Mouse (Mus musculus): Measurements from ENCODE around the gene Nrxn3. TPM values are rescaled to one million over a fixed set of nuclear protein-coding genes. Genes with fewer than 3 reads are reported as not detected.
A peak's percentile ranks its signal among the peaks of the same experiment; 100 is the strongest.

The Nrxn3 gene
- polyA plus RNA-seq, 1 experiment from 2014 or later, result 79.7 TPM

DNA sequence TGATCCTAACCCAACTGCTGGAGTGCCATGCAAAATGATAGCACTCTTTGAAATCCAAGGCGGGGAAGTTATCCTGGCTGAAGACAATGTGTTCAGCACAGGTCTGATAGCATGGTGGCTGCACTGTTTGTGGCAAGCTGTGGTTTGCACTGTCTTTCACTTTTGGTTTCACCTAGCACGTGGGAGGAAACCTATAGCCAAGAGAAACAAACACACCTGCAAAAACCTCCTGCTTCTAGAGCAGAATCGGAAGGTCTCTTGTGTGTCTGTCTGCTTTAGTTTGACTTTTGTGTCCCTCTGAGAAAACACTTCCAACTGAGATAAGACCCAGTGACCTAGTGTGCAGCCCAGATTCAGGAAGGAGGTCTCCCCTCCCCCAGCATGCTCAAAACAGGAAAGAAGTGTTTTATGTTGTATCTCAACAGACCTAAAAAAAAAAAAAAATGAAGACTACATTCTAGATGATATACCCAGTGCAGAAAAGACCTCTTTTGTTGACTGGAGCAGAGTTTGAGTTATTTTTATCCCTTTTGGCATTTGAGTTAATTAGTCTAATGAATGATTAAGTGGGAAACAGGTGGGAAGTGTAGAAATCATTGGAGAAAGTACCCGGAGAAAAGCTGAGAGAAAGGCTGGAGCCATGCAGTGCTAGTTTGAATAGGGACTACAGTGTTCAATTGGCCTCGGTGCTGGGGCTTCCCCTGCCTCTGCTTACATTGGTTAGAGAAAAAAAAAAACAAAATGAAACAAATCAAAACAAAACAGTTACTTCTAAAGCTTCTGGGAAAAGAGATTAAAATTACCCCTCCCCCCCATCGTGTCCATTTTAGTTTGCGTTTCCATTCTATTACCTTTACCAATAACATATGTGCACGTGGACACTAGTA, 996.8 kb downstream of the Nrxn3 start:
- Histone ChIP-seq H3K9me3 (replicated peaks) (no peaks in the 10 kb centered on the region), H3K9ac (no peak overlapping the region), H3K27ac (no peak overlapping the region), H3K4me2 (no peak overlapping the region), H3K4me1 (no peaks in the 10 kb centered on the region), H3K27me3 (no peaks in the 10 kb centered on the region), H3K4me3 (no peak overlapping the region), H3K36me3 (ENCODE audit: poor library complexity, severe bottlenecking) (no peaks in the 10 kb centered on the region)
- 28% methylated on average over 8 of the region's 8 CpGs for WGBS
- ATAC-seq, result no peak

DNA sequence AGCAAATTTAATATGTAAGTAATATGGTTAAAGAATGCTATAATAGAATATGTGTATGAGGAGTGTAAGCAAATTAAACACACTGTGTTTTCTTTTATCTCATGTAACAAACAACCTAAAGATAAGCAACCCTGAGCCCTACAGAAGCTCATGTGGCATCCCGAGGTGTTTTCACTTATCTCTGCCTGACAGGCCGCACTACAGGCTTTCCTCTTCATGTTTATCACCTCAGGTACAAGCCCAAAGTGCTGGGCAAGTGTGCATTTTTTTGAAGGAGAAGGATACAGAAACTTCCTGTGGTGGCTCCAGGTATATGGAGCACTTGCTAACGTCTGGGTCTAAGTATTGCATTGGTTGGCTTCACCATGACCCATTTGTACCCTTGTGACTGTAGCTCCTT, 998.3 kb downstream of the Nrxn3 start:
- H3K27me3 ChIP-seq, result no peaks in the 10 kb centered on the region
- H3K4me1 ChIP-seq, result no peaks in the 10 kb centered on the region
- H3K9ac ChIP-seq, result no peak overlapping the region
- no peaks in the 10 kb centered on the region for H3K9me3 ChIP-seq (replicated peaks)
- H3K36me3 ChIP-seq (ENCODE audit: poor library complexity, severe bottlenecking), result no peaks in the 10 kb centered on the region
- 75% methylated on average over 3 of the region's 3 CpGs for WGBS
- no peak overlapping the region for H3K4me2 ChIP-seq
- H3K27ac ChIP-seq, result no peak overlapping the region
- no peak for ATAC-seq
- H3K4me3 ChIP-seq, result no peak overlapping the region

DNA sequence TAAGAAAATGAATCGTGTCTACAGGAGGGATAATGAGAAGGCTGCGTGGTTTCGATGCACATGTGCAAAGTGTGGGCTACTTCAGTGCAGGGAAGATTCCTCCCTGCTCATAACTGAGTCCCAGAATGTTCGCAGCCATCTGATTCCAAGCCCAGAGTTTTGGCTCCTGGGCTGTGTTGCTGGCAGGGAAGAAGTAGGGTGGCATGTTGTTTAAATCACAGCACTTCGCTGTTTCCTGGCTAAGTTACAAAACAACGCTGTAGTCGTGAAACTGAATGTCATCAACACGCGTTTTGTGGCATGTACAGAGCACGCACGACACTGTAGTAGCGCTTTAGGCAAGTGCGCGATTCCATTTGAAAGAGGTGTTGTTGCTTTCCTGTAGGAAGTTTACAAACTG, 999.8 kb downstream of the Nrxn3 start:
- H3K27me3 ChIP-seq, result no peaks in the 10 kb centered on the region
- H3K4me2 ChIP-seq, result no peak overlapping the region
- 85% methylated on average over 14 of the region's 14 CpGs for WGBS
- H3K4me3 ChIP-seq, result no peak overlapping the region
- peak; percentile 51; the same call in 1 of the 2 replicates for ATAC-seq
- H3K9me3 ChIP-seq (replicated peaks), result no peaks in the 10 kb centered on the region
- no peaks in the 10 kb centered on the region for H3K4me1 ChIP-seq
- H3K27ac ChIP-seq, result no peak overlapping the region
- no peaks in the 10 kb centered on the region for H3K36me3 ChIP-seq (ENCODE audit: poor library complexity, severe bottlenecking)
- H3K9ac ChIP-seq, result no peak overlapping the region

DNA sequence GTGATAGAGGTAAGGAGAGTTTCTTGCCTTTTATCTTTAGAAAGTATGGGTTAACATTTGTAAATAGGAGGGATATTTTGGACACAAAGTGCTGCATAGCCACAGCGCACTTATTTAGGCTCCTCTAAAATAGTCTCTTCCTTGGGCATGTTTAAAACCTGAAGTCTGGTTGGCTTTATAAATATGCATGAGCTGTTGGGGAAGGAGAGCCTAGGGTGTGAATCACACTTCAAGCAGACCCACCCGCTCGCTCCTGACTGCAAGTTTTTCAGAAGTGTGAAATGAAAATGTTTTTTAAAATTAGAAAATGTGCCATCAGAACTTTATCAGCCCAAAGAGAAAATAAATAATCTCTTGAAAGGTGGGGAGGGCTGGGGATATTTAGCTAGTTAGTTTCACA, 1001.4 kb downstream of the Nrxn3 start:
- WGBS, result 40% methylated on average over 3 of the region's 3 CpGs
- Histone ChIP-seq H3K36me3 (ENCODE audit: poor library complexity, severe bottlenecking) (no peaks in the 10 kb centered on the region), H3K4me1 (no peaks in the 10 kb centered on the region), H3K27me3 (no peaks in the 10 kb centered on the region), H3K9me3 (replicated peaks) (no peaks in the 10 kb centered on the region), H3K4me3 (no peak overlapping the region), H3K4me2 (no peak overlapping the region), H3K27ac (no peak overlapping the region), H3K9ac (no peak overlapping the region)
- 0 out of 2 replicates have a peak, but pooled peaks have one; percentile 51 for ATAC-seq

DNA sequence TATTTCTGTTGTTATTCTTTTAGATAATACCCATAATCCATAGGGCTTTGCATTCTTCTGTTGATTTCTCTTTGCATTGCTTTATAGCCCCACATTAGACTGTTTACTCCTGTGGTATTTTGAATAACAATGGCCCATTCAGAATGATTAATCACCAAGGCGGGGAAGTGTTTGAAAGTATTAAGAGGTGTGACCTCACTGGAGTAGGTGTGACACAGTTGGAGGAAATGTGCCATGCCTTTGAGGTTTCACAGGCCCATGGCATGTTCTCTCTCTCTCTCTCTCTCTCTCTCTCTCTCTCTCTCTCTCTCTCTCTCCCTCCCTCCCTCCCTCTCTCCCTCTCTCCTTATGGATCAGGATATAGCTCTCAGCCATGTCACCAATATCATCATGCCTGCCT, 1019.6 kb downstream of the Nrxn3 start:
- no peak for ATAC-seq
- Histone ChIP-seq H3K4me2 (no peak overlapping the region), H3K27ac (no peak overlapping the region), H3K27me3 (no peaks in the 10 kb centered on the region), H3K4me3 (no peak overlapping the region), H3K36me3 (ENCODE audit: poor library complexity, severe bottlenecking) (no peaks in the 10 kb centered on the region), H3K9me3 (replicated peaks) (no peaks in the 10 kb centered on the region), H3K4me1 (no peaks in the 10 kb centered on the region), H3K9ac (no peak overlapping the region)
- WGBS, result 30% methylated on average over 1 of the region's 1 CpGs

DNA sequence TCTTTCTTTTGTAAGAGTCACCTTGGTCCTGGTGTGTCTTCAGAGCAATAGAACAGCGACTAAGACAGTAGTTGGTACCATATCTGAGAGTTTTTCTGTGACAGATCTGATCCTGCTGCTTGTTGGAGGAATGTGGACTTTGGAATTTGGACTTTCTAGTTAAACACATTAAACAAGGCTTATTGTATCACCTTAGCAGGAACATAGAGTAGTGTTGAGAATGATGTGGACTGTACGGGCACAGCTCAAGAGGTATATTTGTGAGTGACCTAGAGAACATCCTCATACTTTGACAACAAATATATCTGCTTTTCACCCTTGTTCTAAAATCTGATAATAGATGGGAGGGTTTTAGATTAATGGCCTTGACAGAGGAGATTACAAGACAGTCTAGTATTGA, 1020.1 kb downstream of the Nrxn3 start:
- no peak for ATAC-seq
- Histone ChIP-seq H3K27ac (no peak overlapping the region), H3K4me2 (no peak overlapping the region), H3K4me3 (no peak overlapping the region), H3K4me1 (no peaks in the 10 kb centered on the region), H3K36me3 (ENCODE audit: poor library complexity, severe bottlenecking) (no peaks in the 10 kb centered on the region), H3K9ac (no peak overlapping the region), H3K27me3 (no peaks in the 10 kb centered on the region), H3K9me3 (replicated peaks) (no peaks in the 10 kb centered on the region)
- WGBS, result 96% methylated on average over 2 of the region's 2 CpGs

DNA sequence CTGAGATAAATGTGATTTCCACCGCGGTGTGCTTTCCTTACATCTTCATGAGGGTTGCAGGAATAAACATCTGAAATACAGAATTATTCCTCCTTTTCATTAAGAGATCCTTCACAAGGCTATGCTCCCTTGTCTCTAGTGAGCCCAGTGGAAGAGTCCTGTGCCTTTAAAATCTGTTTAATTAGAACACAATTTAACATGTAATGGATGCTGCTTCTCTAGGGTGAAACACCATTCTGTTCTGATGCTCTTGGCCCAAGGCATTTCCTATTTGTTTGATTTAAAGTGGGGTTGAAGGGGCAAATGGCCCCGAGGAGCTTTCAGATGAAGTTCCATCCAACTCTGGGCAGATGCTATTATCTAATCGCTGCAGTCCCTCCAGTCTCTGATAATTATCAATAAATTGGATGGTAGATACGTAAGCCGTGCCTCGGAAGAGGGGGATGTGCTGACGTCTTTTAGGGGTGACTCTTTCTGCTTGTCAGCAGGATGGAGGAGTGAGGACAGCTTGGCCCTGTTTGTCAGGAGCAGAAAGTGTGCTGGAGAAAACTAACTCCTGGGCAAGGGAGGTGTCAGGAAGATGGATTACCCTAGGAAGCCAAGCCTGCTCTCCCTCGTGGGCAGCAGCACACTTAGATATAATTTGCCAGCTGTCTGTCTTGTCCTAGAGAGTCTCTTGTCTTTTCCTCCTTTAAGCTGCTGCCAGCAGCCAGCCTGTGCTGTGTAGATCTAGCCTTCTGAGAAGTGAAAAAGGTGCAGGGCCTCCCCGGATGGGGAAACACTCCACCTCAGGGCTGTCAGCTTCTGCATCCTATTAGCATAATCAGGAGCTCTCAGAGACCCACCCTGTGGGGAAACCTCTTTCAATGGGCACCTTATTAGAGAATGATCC, 1041.8 kb downstream of the Nrxn3 start:
- 0 out of 2 replicates have a peak overlapping the region, but pooled peaks have one; percentile 27 for H3K9ac ChIP-seq
- H3K27ac ChIP-seq, result 0 out of 2 replicates have a peak overlapping the region, but pooled peaks have one; percentile 1
- ATAC-seq, result peak; percentile 91
- no peaks in the 10 kb centered on the region for H3K9me3 ChIP-seq (replicated peaks)
- H3K27me3 ChIP-seq, result peaks cover 15% of the 10 kb centered on the region; the same call in 1 of the 2 replicates
- H3K4me1 ChIP-seq, result peaks cover 12% of the 10 kb centered on the region
- H3K4me3 ChIP-seq, result no peak overlapping the region
- no peaks in the 10 kb centered on the region for H3K36me3 ChIP-seq (ENCODE audit: poor library complexity, severe bottlenecking)
- peak overlapping the region; percentile 15; the same call in 1 of the 2 replicates for H3K4me2 ChIP-seq
- 40% methylated on average over 10 of the region's 10 CpGs for WGBS

DNA sequence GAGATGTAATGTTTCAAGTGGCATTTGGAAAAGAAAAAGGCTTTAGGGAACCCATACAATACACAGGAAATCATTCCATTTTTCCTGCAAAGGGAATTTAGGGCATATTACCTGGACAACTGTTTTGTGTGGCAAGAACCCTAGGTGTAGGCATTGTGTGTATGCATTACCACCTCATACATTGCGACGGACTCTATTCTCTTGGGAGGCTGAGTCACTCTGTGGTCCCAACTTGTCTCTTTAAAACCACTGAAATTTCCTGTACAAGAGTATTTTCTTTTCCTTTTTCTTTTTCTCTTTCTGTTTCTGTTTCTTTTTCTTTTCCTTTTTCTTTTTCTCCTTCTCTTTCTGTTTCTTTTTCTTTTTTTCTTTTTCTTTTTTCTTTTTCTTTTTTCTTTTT, 1042.5 kb downstream of the Nrxn3 start:
- H3K9me3 ChIP-seq (replicated peaks), result no peaks in the 10 kb centered on the region
- H3K9ac ChIP-seq, result no peak overlapping the region
- WGBS, result 28% methylated on average over 2 of the region's 2 CpGs
- no peak; the same call in 1 of the 2 replicates for ATAC-seq
- H3K4me1 ChIP-seq, result peaks cover 12% of the 10 kb centered on the region
- H3K36me3 ChIP-seq (ENCODE audit: poor library complexity, severe bottlenecking), result no peaks in the 10 kb centered on the region
- H3K4me2 ChIP-seq, result peak overlapping the region; percentile 15; the same call in 1 of the 2 replicates
- no peak overlapping the region for H3K27ac ChIP-seq
- H3K4me3 ChIP-seq, result no peak overlapping the region
- H3K27me3 ChIP-seq, result peaks cover 15% of the 10 kb centered on the region; the same call in 1 of the 2 replicates

DNA sequence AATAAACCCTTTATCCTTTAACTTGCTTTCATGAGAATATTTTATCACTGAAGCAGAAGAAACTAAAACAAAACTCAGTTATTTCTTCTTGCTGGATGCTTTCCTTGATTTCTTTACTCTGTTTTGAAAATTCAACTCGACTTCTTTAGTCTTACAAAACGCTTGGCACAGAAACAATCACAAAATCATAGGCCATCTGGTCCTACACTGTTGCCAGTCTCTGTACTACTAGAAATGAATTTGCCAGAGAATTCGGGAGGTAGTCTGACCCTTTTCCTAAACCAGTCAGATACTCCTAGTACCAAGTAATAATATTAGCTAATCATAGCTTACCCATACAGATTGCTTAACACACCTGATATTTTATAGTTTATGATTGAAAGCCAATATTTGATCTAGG, 1066.1 kb downstream of the Nrxn3 start:
- H3K4me2 ChIP-seq, result no peak overlapping the region
- H3K27me3 ChIP-seq, result no peaks in the 10 kb centered on the region
- no peak for ATAC-seq
- no peaks in the 10 kb centered on the region for H3K9me3 ChIP-seq (replicated peaks)
- H3K27ac ChIP-seq, result no peak overlapping the region
- H3K4me3 ChIP-seq, result no peak overlapping the region
- WGBS, result 82% methylated on average over 3 of the region's 3 CpGs
- no peaks in the 10 kb centered on the region for H3K4me1 ChIP-seq
- no peak overlapping the region for H3K9ac ChIP-seq
- H3K36me3 ChIP-seq (ENCODE audit: poor library complexity, severe bottlenecking), result no peaks in the 10 kb centered on the region

DNA sequence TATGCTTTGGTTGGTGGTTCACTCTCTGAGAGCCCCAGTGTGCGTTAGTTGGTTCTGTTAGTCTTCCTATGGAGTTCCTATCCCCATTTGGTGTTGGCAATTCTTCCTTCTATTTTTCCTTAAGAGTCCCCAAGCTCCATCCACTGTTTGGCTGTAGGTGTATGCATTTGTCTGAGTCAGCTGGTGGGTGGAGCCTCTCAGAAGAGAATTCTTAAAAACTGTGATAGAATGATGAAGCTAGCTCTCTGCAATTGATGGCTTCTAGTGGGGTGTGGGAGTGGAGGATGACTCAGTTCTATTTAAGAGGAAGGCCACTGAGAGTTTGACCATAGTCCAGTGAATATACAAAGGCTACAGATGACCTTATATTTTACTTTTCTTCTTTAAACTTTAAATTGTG, 1067.3 kb downstream of the Nrxn3 start:
- ATAC-seq, result no peak

DNA sequence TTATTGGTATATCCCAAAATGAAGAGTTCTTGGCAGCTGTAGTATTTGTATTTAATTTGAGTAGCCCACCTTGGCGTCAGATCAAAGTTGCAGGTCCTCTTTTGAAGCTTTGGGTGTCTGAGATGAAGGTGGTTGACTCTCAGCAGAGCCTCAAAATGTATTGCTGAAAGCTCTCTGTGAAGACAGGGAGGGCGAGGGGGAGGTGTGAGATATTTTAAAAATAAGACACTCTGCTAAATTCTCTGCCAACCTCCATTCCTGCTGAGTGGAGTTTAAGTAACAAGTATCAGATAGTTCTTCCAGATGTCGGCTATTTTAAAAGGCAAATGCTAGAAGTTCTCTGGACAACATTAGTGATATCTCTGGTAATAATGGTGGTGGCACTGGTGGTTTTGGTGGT, 1069.2 kb downstream of the Nrxn3 start:
- H3K9ac ChIP-seq, result no peak overlapping the region

More for the DNA sequence above, 1067.3 kb downstream of the Nrxn3 start:
- no peaks in the 10 kb centered on the region for H3K36me3 ChIP-seq (ENCODE audit: poor library complexity, severe bottlenecking)
- H3K9me3 ChIP-seq (replicated peaks), result no peaks in the 10 kb centered on the region
- H3K9ac ChIP-seq, result no peak overlapping the region
- H3K27ac ChIP-seq, result no peak overlapping the region
- no peak overlapping the region for H3K4me3 ChIP-seq
- H3K27me3 ChIP-seq, result no peaks in the 10 kb centered on the region
- H3K4me2 ChIP-seq, result no peak overlapping the region
- 94% methylated on average over 1 of the region's 1 CpGs for WGBS
- no peaks in the 10 kb centered on the region for H3K4me1 ChIP-seq

DNA sequence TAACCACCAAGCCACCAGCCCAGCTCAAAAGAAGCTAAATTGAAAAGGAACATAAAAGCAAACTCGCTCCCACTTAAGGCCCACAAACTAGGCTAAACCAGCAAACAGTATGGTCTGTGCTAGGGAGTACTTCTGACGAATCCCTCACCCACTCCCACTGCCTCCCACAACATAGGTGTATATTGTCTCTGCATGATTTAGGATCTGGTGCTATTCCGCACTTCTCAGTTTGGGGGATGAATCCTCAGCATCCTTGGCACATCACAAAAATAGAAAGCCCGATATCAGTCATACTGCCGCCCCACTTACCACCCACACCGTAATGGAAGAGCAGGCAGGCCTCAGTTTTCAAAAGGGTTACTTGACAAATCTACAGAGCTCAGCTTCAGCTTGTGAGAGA, 1072.1 kb downstream of the Nrxn3 start:
- WGBS, result 92% methylated on average over 6 of the region's 6 CpGs
- H3K4me3 ChIP-seq, result no peak overlapping the region
- H3K27me3 ChIP-seq, result no peaks in the 10 kb centered on the region
- H3K9me3 ChIP-seq (replicated peaks), result no peaks in the 10 kb centered on the region
- H3K27ac ChIP-seq, result no peak overlapping the region
- no peak for ATAC-seq
- no peak overlapping the region for H3K4me2 ChIP-seq
- H3K4me1 ChIP-seq, result no peaks in the 10 kb centered on the region
- no peak overlapping the region for H3K9ac ChIP-seq
- no peaks in the 10 kb centered on the region for H3K36me3 ChIP-seq (ENCODE audit: poor library complexity, severe bottlenecking)

More for the DNA sequence above, 1069.2 kb downstream of the Nrxn3 start:
- H3K27me3 ChIP-seq, result no peaks in the 10 kb centered on the region
- no peak for ATAC-seq
- H3K27ac ChIP-seq, result no peak overlapping the region
- H3K4me1 ChIP-seq, result no peaks in the 10 kb centered on the region
- no peaks in the 10 kb centered on the region for H3K9me3 ChIP-seq (replicated peaks)
- no peaks in the 10 kb centered on the region for H3K36me3 ChIP-seq (ENCODE audit: poor library complexity, severe bottlenecking)
- no peak overlapping the region for H3K4me2 ChIP-seq
- WGBS, result 87% methylated on average over 3 of the region's 3 CpGs
- H3K4me3 ChIP-seq, result no peak overlapping the region
